Mouse (Mus musculus) hindbrain, embryonic 14.5 days (tissue): ENCODE results near the gene Trim69. TPM values are rescaled to one million over a fixed set of nuclear protein-coding genes. Genes with fewer than 3 reads are reported as not detected.
"Not testable (repeated sequence)": the region's sequence is repeated elsewhere in the genome, so short reads cannot be mapped to it uniquely, and the experiment has no call there.

Source experiments
- ATAC-seq: fragments of 200-750 bp; cut with Nextera tagmentation; 2 replicates; pipeline ENCODE4 v1.8.0; 2017; ENCODE audit warnings: moderate number of reproducible peaks, mild to moderate bottlenecking, moderate TSS enrichment, moderate library complexity; ENCODE audit not compliant: low FRiP score
- DNase-seq: peaks from one replicate; pipeline ENCODE4 v3.0.0-alpha.2; 2015; ENCODE audit warnings: low spot score
- H3K27ac ChIP-seq: fragments of 300-500 bp; sonication (generic); 2 replicates; pipeline ENCODE4 v1.5.1; 2014; ENCODE audit warnings: mild to moderate bottlenecking, moderate library complexity
- H3K27me3 ChIP-seq: fragments of 300-500 bp; sonication (generic); 2 replicates; pipeline ENCODE4 v1.6.1; 2014; ENCODE audit warnings: mild to moderate bottlenecking, low read length, mixed read lengths; ENCODE audit not compliant: control insufficient read depth, insufficient read depth
- H3K36me3 ChIP-seq: fragments of 300-500 bp; sonication (generic); replicated peaks from 2 replicates; pipeline ENCODE4 v1.6.1; 2014; ENCODE audit not compliant: control insufficient read depth, insufficient read depth
- H3K4me1 ChIP-seq: fragments of 300-500 bp; sonication (generic); replicated peaks from 2 replicates; pipeline ENCODE4 v1.6.1; 2014; ENCODE audit warnings: antibody characterized with exemption, low read length, mixed read lengths; ENCODE audit not compliant: control insufficient read depth, insufficient read depth
- H3K4me2 ChIP-seq: fragments of 300-500 bp; sonication (generic); replicated peaks from 2 replicates; pipeline ENCODE4 v1.6.1; 2014; ENCODE audit warnings: mild to moderate bottlenecking, moderate library complexity
- H3K4me3 ChIP-seq: fragments of 300-500 bp; sonication (generic); replicated peaks from 2 replicates; pipeline ENCODE4 v1.5.1; 2014; ENCODE audit warnings: mild to moderate bottlenecking, low read length
- H3K9ac ChIP-seq: fragments of 300-500 bp; sonication (generic); 2 replicates; pipeline ENCODE4 v1.6.1; 2014
- H3K9me3 ChIP-seq: fragments of 300-500 bp; sonication (generic); 2 replicates; pipeline ENCODE4 v1.6.1; 2016; ENCODE audit warnings: low read length; ENCODE audit not compliant: control insufficient read depth
- WGBS: fragments of 180-500 bp; shearing (Covaris S2); extraction: QIAGEN DNeasy Blood & Tissue Kit; methylation state at CpG from one replicate; pipeline ENCODE4 v1.1.7; 2014; 5-methylcytosine and 5-hydroxymethylcytosine counted together
- polyA plus RNA-seq: library from polyadenylated mRNA; unstranded; fragments of >200 nt; fragmentation: Nextera tagmentation; extraction: Ambion mirVana; gene quantifications from 2 replicates; pipeline ENCODE4 v1.2.1, GENCODE M21; 2014

Trim69 gene
- polyA plus RNA-seq, 1 experiment from 2014 or later, result not detected

DNA sequence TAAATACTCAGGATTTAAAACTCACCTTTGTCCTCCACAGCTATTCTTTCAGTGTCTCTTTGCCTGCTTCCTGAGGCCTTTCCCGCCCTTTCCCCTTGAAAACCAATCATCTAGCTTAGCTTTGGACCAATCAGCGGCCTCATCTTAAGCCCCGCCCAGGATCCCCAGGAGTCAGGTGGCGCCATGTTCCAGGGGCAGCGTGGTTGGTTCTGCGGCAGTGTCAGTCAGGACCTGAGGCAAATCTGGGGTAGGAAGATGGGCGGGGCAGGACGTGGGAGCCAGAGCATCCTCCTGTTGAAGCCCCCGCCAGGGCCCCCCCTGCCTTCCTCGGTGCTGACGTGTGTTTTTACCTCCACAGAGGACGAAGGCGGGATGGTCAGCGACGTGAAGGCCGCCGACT lies 25.6 kb downstream of the Trim69 start, which contains the start of the genes Patl2 and Terb2:
Gene Patl2, minus strand, starts transcription at position 84 of the 400 bp plus-strand sequence.
Gene Terb2, plus strand, starts transcription at position 167 of the 400 bp plus-strand sequence.
- H3K27me3 ChIP-seq, result no peaks in the 10 kb centered on the region
- no peak within 1 kb of the TSS for H3K4me2 ChIP-seq
- H3K4me1 ChIP-seq, result no peaks in the 10 kb centered on the region
- H3K4me3 ChIP-seq, result no peak within 1 kb of the TSS
- no peak within 1 kb of the TSS for H3K9ac ChIP-seq
- no peak within 1 kb of the TSS for H3K27ac ChIP-seq
- no peaks in the 10 kb centered on the region for H3K36me3 ChIP-seq
- ATAC-seq (no peak), DNase-seq (no peak)
- no peaks in the 10 kb centered on the region for H3K9me3 ChIP-seq
- 86% methylated on average over 17 of the region's 17 CpGs for WGBS

DNA sequence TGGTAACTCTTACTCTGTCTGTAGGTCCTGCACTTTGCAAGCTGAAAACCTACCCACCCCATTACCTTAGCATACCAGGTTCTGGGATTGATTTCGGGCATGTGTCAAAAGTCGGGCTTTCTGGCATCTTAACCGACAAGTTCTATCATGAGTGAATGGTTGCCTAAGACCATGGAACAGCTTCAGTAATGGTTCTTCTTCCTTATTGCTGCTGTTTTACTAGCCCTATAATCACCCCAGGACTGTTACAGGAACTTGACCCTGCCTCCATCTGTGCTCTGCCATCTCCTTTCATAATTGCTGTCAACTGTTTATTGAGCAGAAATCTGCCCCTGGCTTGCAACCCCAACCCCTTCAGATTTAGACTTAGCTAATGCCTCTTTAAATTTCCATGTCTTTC lies 26.3 kb downstream of the Trim69 start:
- Histone ChIP-seq H3K36me3 (no peaks in the 10 kb centered on the region), H3K4me3 (no peak overlapping the region), H3K4me1 (no peaks in the 10 kb centered on the region), H3K27ac (no peak overlapping the region), H3K9me3 (no peaks in the 10 kb centered on the region), H3K4me2 (no peak overlapping the region), H3K27me3 (no peaks in the 10 kb centered on the region), H3K9ac (no peak overlapping the region)
- no peak for DNase-seq
- ATAC-seq, result no peak
- WGBS, result 96% methylated on average over 3 of the region's 3 CpGs

DNA sequence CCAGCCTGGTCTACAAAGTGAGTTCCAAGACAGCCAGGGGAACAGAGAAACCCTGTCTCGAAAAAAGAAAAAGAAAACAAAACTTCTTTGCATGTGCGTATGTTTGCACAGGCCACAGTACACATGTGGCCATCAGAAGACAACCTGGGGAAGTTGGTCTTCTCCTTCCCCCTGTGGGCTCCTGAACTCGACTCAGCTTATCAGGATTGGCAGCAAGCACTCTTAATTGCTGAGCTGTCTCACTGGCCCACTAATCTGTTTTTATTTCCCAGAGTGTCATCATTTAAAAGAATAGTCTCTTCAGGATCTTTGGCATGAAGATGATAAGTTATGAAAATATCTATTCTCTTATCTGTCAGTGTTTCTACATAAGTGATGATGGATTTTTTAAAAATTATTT lies 31.3 kb downstream of the Trim69 start:
- H3K9me3 ChIP-seq, result no peaks in the 10 kb centered on the region
- H3K4me3 ChIP-seq, result no peak overlapping the region
- H3K4me1 ChIP-seq, result no peaks in the 10 kb centered on the region
- 78% methylated on average over 3 of the region's 3 CpGs for WGBS
- H3K27me3 ChIP-seq, result no peaks in the 10 kb centered on the region
- DNase-seq, result no peak
- H3K9ac ChIP-seq, result no peak overlapping the region
- H3K36me3 ChIP-seq, result no peaks in the 10 kb centered on the region
- no peak for ATAC-seq
- no peak overlapping the region for H3K4me2 ChIP-seq
- H3K27ac ChIP-seq, result no peak overlapping the region

DNA sequence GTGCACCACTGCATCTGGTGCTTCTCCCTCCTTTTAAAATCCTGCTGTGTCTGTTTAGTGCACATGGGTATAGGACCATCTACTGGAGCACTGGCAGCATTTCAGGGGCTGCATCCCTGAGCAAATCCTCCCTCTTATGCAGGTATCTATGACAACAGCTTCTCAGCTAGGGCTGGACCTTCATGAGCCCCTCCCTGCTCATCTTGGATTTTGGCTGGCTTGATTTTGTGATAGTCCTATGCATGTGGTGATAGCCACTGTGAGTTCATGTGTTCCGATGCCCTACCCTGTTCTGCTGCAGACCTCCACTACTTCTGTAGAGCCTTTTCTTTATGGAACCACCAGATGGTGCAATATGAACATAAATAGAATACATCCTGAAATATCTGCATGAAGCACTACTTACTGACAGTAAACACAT lies 34.0 kb downstream of the Trim69 start:
- no peak overlapping the region for H3K4me2 ChIP-seq
- H3K27ac ChIP-seq, result no peak overlapping the region
- H3K9ac ChIP-seq, result no peak overlapping the region
- no peak overlapping the region for H3K4me3 ChIP-seq
- no peaks in the 10 kb centered on the region for H3K36me3 ChIP-seq
- 46% methylated on average over 1 of the region's 1 CpGs for WGBS
- no peaks in the 10 kb centered on the region for H3K27me3 ChIP-seq
- DNase-seq, result peak; percentile 77
- peak; percentile 76; the same call in 1 of the 2 replicates for ATAC-seq
- no peaks in the 10 kb centered on the region for H3K4me1 ChIP-seq
- no peaks in the 10 kb centered on the region for H3K9me3 ChIP-seq

DNA sequence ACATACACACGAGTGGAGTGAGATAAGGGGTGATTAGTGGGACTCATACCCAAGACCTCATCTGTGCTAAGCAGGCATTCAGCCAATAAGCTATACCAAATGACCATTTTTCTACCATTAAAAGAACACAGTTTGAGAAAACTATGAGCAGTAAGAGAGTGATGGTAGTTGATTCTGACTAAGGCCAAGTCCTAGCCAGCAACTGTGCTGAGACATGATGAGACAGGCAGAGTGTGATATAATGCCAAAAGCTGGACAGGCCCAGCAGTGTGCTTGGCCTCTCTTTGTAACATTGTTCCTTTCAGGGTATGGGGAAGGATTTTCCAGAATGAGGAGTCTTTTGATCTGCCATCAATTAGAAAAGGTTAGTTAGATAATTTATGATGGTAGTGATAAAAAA lies 41.0 kb downstream of the Trim69 start:
- Histone ChIP-seq H3K9ac (no peak overlapping the region), H3K9me3 (no peaks in the 10 kb centered on the region), H3K27me3 (no peaks in the 10 kb centered on the region), H3K36me3 (no peaks in the 10 kb centered on the region), H3K27ac (no peak overlapping the region), H3K4me1 (no peaks in the 10 kb centered on the region), H3K4me2 (no peak overlapping the region), H3K4me3 (no peak overlapping the region)
- WGBS, result 91% methylated on average over 1 of the region's 1 CpGs
- ATAC-seq (no peak), DNase-seq (no peak)

DNA sequence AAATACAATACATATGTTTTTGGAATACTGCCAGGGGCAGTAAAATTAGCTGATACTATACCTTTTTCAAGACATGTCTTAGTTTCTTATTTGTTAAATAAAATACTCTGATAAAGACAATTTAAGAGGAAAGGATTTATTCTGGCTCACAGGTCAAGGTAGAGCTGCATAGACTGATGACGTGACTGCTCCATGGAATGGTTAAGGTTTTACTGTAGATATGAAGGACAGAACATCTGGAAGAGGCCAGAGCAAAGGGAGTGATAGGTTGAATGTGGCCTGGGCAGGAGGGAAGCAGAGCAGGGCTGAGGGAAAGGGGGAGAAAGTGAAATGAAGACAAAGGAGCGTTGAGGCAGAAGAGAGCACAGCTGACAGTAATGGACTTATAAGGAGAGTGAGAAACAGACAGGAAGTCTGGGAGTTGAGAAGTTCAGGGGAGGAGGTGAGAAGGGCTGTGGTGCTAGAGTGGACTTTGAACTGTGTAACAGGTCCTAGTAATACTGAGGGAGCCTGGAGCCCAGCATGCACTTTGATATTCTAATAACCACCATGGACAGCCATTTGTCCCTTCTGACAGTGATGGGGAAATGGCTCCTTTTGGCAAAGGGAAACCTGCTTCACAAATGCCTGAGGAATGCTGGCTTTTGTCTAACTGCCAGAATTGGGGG lies 46.1 kb downstream of the Trim69 start:
- Histone ChIP-seq H3K4me1 (no peaks in the 10 kb centered on the region), H3K27ac (no peak overlapping the region), H3K4me3 (no peak overlapping the region), H3K9ac (no peak overlapping the region), H3K9me3 (no peaks in the 10 kb centered on the region), H3K27me3 (no peaks in the 10 kb centered on the region), H3K4me2 (no peak overlapping the region), H3K36me3 (no peaks in the 10 kb centered on the region)
- no peak for DNase-seq
- no peak for ATAC-seq
- WGBS, result 66% methylated on average over 2 of the region's 2 CpGs

DNA sequence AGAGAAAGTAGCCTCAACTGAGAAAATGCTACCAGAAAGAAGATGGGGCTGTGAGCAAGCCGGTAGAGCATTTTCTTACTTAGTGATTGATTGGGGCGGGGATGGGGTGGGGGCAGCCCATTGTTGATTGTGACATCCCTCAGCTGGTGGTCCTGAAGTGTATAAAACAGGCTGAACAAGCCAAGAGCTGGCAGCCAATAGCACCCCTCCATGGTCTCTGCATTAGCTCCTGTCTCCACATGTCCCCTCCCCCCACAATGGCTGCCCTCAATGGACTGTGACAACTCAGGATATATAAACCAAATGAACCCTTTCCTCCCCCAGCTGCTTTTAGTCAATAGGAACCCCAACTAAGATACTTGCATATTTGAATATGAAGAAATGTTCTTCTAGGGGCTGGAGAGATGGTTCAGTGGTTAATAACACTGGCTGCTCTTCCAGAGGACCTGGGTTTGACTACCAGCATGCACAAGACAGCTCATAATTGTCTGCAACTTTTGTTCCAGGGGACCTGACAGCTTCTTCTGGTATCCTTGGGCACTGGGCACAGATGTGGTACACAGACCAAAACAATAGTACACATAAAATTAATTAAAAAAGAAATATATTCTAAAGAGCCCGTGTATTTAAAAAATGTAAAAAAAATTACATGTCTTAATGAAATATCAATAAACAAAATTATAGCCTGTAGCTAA lies 50.2 kb downstream of the Trim69 start:
- no peak for DNase-seq
- H3K36me3 ChIP-seq, result no peaks in the 10 kb centered on the region
- no peaks in the 10 kb centered on the region for H3K4me1 ChIP-seq
- no peak overlapping the region for H3K9ac ChIP-seq
- H3K9me3 ChIP-seq, result no peaks in the 10 kb centered on the region
- no peaks in the 10 kb centered on the region for H3K27me3 ChIP-seq
- H3K4me2 ChIP-seq, result no peak overlapping the region
- H3K4me3 ChIP-seq, result no peak overlapping the region
- no peak overlapping the region for H3K27ac ChIP-seq
- no peak for ATAC-seq
- WGBS, result 30% methylated on average over 3 of the region's 3 CpGs

DNA sequence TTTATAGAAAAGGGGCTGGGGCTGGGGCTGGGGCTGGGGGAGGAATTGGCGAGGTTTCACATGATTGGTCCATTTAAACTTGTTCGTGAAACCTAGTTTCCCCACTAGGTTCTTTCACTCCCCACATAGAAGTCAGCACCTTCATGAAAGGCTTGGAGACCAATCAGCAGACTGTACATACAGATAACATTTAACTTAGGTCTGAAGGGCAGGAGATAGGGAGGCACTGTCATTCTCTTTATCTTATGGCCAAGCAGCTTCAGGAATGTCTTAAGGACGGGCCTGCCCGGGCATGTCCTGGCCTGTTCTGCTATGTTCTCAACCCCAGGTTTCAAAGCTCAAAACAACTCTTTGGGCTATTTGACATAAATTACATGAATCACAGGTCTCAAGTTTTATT lies 56.6 kb downstream of the Trim69 start:
- H3K9ac ChIP-seq, H3K36me3 ChIP-seq, H3K27ac ChIP-seq, H3K4me1 ChIP-seq, H3K4me2 ChIP-seq, H3K9me3 ChIP-seq, H3K4me3 ChIP-seq, H3K27me3 ChIP-seq, ATAC-seq, DNase-seq: not testable (repeated sequence)
- WGBS, result 95% methylated on average over 4 of the region's 4 CpGs

DNA sequence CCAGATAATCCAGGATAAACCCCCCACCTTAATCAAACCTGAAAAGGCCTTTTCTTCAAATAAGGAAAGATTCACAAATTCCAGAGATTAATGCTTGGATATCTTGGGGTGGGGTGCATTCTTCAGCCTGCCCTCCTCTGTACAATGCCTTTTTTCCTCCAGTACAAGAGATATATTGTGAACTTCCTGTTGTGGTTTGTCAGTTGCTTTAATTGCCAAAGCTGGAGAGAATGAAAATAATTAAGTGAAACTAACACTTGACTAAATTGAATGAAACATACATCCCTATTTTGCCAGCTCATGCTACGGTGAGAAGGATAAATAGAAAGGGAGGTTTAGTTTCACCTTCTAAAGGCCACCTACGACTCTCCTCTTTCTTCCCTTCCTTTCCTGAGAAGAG lies 57.7 kb downstream of the Trim69 start:
- DNase-seq (no peak), ATAC-seq (no peak)
- no peaks in the 10 kb centered on the region for H3K4me1 ChIP-seq
- H3K36me3 ChIP-seq, result no peaks in the 10 kb centered on the region
- no peak overlapping the region for H3K4me2 ChIP-seq
- WGBS, result 72% methylated on average over 2 of the region's 2 CpGs
- no peak overlapping the region for H3K4me3 ChIP-seq
- H3K27me3 ChIP-seq, result no peaks in the 10 kb centered on the region
- no peaks in the 10 kb centered on the region for H3K9me3 ChIP-seq
- H3K27ac ChIP-seq, result no peak overlapping the region
- H3K9ac ChIP-seq, result no peak overlapping the region
